Mouse (Mus musculus) cerebellum, adult 2 months (tissue): ENCODE measurements around the gene Eif4ebp2. TPM values are rescaled to one million over a fixed set of nuclear protein-coding genes. Genes with fewer than 3 reads are reported as not detected.

Experiments used
- DNase-seq, 2 experiments: peaks; one replicate each; pipeline ENCODE4 v3.0.0; 2021
- H3K27ac ChIP-seq: fragments of 200-500 bp; 2 replicates; pipeline ENCODE4 v1.5.1; 2012; ENCODE audit warnings: low read length, control low read depth, inconsistent platforms; ENCODE audit not compliant: insufficient read depth
- H3K27me3 ChIP-seq: fragments of 200-500 bp; 2 replicates; pipeline ENCODE4 v1.6.1; 2012; ENCODE audit warnings: inconsistent platforms, mild to moderate bottlenecking, low read length, moderate library complexity; ENCODE audit not compliant: control insufficient read depth, insufficient read depth
- H3K4me1 ChIP-seq: fragments of 200-500 bp; 2 replicates; pipeline ENCODE4 v1.6.1; 2011; ENCODE audit warnings: low read length; ENCODE audit not compliant: control insufficient read depth, insufficient read depth
- H3K4me3 ChIP-seq: fragments of 200-500 bp; replicated peaks from 2 replicates; pipeline ENCODE3; 2011; ENCODE audit warnings: mild to moderate bottlenecking, low read depth, low read length, control low read depth; ENCODE audit not compliant: insufficient read depth
- CTCF ChIP-seq: fragments of 200-500 bp; IDR thresholded peaks from 2 replicates; pipeline ENCODE4 v1.5.1; 2011; ENCODE audit warnings: low read depth, mild to moderate bottlenecking, control low read depth, low read length, moderate library complexity, borderline replicate concordance; ENCODE audit not compliant: insufficient read depth
- POLR2A ChIP-seq: fragments of 200-500 bp; IDR thresholded peaks from 2 replicates; pipeline ENCODE4 v1.6.1; 2011; ENCODE audit warnings: low read length, control low read depth, borderline replicate concordance; ENCODE audit not compliant: insufficient read depth
- WGBS: fragments of 180-500 bp; shearing (Covaris S2); methylation state at CpG from one replicate; pipeline ENCODE4 v1.1.7; 2018; 5-methylcytosine and 5-hydroxymethylcytosine counted together
- polyA plus RNA-seq: library from polyadenylated mRNA; depleted of rRNA; stranded (reverse); fragments of >200 nt; gene quantifications from 2 replicates; pipeline ENCODE4 v1.2.3, GENCODE M21; 2012

Eif4ebp2 gene
- polyA plus RNA-seq, 1 experiment: 30.4 TPM

DNA sequence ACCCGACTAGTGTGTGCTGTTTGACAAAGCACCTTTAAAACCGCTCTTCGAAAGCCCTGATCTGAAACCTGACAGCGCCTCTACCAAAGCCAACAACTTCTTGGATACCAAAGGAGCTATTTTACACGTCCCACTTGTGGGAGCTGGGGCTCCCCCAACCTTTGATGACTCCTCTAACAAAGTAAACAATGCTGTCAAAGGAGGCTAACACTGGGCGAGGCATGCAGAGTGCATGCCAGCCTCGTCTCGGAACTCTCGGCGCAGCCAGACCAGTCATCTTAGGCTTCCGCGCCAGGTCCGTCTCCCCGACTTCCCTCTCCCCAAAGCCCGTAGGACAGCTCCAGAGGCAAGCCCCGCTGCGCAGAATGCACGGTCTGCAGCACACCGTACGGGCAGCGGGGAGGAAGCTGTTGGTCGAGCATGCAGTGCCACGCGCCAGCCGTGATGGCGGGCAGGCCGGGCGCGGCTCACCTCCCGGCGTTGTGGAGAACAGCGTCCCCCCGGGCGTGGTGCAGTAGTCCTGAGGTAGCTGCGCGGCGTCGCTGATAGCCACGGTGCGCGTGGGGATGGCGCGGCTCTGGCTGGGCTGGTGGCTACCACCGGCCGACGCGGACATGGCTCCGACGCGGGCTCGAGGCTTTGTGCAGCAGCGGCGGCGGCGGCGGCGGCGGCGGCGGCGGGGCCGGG lies 387 bp downstream of the Eif4ebp2 start:
- Histone ChIP-seq H3K27me3 (no peaks in the 10 kb centered on the region), H3K27ac (peak overlapping the region; percentile 22; the same call in 1 of the 2 replicates), H3K4me1 (peaks cover 15% of the 10 kb centered on the region; the same call in 1 of the 2 replicates), H3K4me3 (peak overlapping the region; percentile 87)
- TF ChIP-seq POLR2A (no peak), CTCF (no peak)
- under 1% methylated on average over 56 of the region's 62 CpGs for WGBS
- peak; percentile 54 to 64 for DNase-seq

DNA sequence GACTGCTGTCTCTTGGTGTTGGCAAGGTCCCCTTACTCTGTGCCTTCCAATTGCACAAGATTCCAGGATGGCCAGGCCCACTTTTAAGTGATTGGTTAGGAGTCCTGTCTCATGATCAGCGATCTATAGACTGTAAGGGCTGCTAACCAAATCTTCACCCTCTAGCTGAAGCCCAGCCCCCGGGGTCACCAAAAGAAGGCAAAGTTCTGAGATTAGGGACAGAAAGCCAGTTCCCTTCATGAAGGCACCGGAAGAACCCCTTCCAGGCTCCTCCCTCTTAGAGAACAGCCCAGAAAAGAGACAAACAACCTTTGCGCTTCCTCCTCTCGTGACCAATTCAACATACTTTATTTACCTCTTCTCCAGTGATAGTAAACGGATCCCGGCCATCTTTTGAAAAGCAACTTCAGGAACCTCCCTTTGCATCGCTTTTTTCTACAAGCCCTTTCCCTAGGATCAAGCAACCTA lies 964 bp downstream of the Eif4ebp2 start:
- peak in 1 of 2 experiments; percentile 27 for DNase-seq
- Histone ChIP-seq H3K4me1 (peaks cover 15% of the 10 kb centered on the region; the same call in 1 of the 2 replicates), H3K27ac (no peak overlapping the region), H3K27me3 (no peaks in the 10 kb centered on the region), H3K4me3 (peak overlapping the region; percentile 87)
- WGBS: under 1% methylated on average over 8 of the region's 8 CpGs
- TF ChIP-seq CTCF: no peak
- TF ChIP-seq POLR2A: no peak

GRCm38 (mm10) chr10:61448834-61449233 lies 3.6 kb downstream of the Eif4ebp2 start:
- TF ChIP-seq CTCF: no peak
- no peak for TF ChIP-seq POLR2A
- Histone ChIP-seq H3K4me1 (peaks cover 23% of the 10 kb centered on the region; the same call in 1 of the 2 replicates), H3K4me3 (no peak overlapping the region), H3K27me3 (no peaks in the 10 kb centered on the region), H3K27ac (no peak overlapping the region)
- WGBS: 75% methylated on average over 3 of the region's 3 CpGs
- no peak for DNase-seq

GRCm38 (mm10) chr10:61447581-61448353 lies 4.7 kb downstream of the Eif4ebp2 start:
- H3K4me1 ChIP-seq: peaks cover 31% of the 10 kb centered on the region
- no peak overlapping the region for H3K4me3 ChIP-seq
- no peaks in the 10 kb centered on the region for H3K27me3 ChIP-seq
- WGBS: 56% methylated on average over 10 of the region's 10 CpGs
- TF ChIP-seq CTCF (no peak), POLR2A (no peak)
- no peak for DNase-seq
- H3K27ac ChIP-seq: no peak overlapping the region; the same call in 1 of the 2 replicates

DNA sequence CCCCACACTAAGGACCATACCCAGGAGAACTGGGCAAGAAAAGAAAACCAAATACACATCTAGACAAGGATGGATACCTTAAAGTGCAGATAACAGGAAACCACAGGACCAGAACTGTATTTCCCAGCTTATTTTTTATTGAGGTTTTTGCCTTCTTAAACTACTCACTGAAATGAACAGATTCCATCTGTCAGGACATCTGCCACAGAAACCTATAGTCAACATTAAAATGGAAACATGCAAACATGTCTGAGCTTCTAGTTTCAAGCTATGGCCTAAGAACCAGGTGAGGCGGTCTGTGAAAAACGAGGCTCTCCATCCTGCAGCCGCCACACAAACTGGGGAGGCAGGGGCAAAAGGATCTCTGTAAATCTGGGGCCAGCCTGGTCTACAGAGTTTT lies 7.4 kb downstream of the Eif4ebp2 start:
- TF ChIP-seq CTCF (no peak), POLR2A (no peak)
- no peaks in the 10 kb centered on the region for H3K27me3 ChIP-seq
- peak in 1 of 2 experiments; percentile 57 for DNase-seq
- WGBS: 31% methylated on average over 3 of the region's 3 CpGs
- H3K27ac ChIP-seq: no peak overlapping the region
- peaks cover 28% of the 10 kb centered on the region for H3K4me1 ChIP-seq
- H3K4me3 ChIP-seq: no peak overlapping the region

DNA sequence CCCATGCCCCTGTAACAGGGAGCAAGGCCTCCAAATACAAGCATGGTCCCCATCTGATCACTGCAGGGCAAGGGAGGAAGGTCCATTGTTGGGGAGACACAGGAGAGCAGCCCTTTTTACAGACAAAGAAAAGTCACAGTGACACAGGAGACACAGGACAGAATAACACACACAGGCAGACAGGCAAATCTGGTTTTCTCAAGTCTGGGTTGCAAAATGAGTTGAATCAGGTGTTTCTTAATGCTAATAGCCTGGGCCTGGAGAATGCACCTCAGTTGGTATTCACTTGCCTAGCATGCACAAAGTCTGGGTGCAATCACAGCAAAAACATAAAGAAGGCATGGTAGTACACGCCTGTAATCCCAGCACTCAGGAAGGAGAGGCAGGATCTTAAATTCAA lies 8.6 kb downstream of the Eif4ebp2 start:
- H3K27me3 ChIP-seq: no peaks in the 10 kb centered on the region
- peaks cover 28% of the 10 kb centered on the region for H3K4me1 ChIP-seq
- DNase-seq: no peak
- TF ChIP-seq CTCF: no peak
- TF ChIP-seq POLR2A: no peak
- 94% methylated on average over 1 of the region's 1 CpGs for WGBS
- no peak overlapping the region for H3K4me3 ChIP-seq
- no peak overlapping the region for H3K27ac ChIP-seq

- 52% methylated on average over 6 of the region's 6 CpGs for WGBS
- H3K27me3 ChIP-seq: no peaks in the 10 kb centered on the region
- no peak overlapping the region for H3K4me3 ChIP-seq
- no peak overlapping the region for H3K27ac ChIP-seq
- TF ChIP-seq CTCF (no peak), POLR2A (no peak)
- DNase-seq: no peak
- H3K4me1 ChIP-seq: peaks cover 28% of the 10 kb centered on the region
These were observed 9.0 kb downstream of the Eif4ebp2 start for GRCm38 (mm10) chr10:61443456-61443855.
